Comparison of ENCODE assay signal across 18 mouse cellular contexts in the genomic region with DNA sequence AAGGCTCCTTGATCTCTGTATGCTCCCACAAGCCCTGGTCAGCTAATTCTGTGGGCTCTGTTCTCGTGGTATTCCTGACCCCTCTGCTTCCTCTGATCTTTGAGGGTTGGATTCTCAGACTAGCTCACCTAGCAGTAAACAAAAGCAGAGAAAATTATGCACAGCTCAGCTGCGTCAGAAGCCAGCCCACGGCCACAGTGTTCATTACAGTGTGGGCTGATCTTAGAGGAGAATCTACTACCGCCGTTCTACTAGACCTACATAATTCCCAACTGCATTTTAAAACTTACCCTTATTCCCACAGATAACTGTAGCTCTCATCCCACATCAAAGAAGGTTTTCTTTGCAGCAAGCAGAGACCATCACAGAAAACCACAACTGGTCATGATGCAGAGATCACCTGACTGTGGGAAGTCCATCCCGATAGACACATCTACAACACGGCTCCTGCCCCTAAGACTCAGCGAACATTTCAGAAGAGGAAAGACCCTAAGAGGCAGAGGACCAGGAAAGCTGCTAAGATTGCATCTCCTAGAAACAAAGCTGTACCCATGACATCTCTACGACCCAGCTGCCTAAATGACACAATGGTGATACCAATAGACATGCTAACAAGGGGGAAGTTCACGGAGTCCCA. TPM values are rescaled to one million over a fixed set of nuclear protein-coding genes. Genes with fewer than 3 reads are reported as not detected.
DNase-seq lines count a peak whose midpoint lies in the region; ATAC-seq and TF ChIP-seq lines count a peak whose summit lies in the region.
"Had no signal": no experiment of that assay in that cellular context is flagged by ENCODE, and none has a peak within 500 bp of the region (broad histone marks: within the 10 kb centered on the region; RNA-seq: fewer than 3 reads in every experiment).

No protein-coding gene starts in this region.

- no peak overlapping the region for H3K4me2 ChIP-seq in hindbrain, embryonic 11.5 days (replicated peaks; ENCODE audit: low read depth, low read length)
- H3K4me2 ChIP-seq in midbrain, embryonic 14.5 days (ENCODE audit: low read length), result no peak overlapping the region
- H3K4me2 ChIP-seq in midbrain, embryonic 11.5 days, result no peak overlapping the region
- H3K4me2 ChIP-seq in liver, postnatal 0 days (ENCODE audit: low read depth, low read length), result no peak overlapping the region
- H3K4me2 ChIP-seq: heart, embryonic 11.5 days had no signal

- no peak for TF ChIP-seq CTCF in liver, postnatal 0 days (IDR thresholded peaks at IDR 0.05; ENCODE audit: low read depth)

- no peak overlapping the region for H3K4me3 ChIP-seq in hindbrain, embryonic 10.5 days
- no peak overlapping the region for H3K4me3 ChIP-seq in hindbrain, embryonic 11.5 days (ENCODE audit: low read depth, low read length)
- H3K4me3 ChIP-seq in midbrain, embryonic 14.5 days (replicated peaks; ENCODE audit: low read depth, low read length), result no peak overlapping the region
- H3K4me3 ChIP-seq in midbrain, embryonic 11.5 days (ENCODE audit: low read depth, low read length), result no peak overlapping the region
- H3K4me3 ChIP-seq in liver, postnatal 0 days (ENCODE audit: low read depth, low read length), result no peak overlapping the region
- H3K4me3 ChIP-seq: erythroblast, embryonic 14.5 days had no signal

- peaks cover 66% of the 10 kb centered on the region for H3K4me1 ChIP-seq in hindbrain, embryonic 10.5 days (replicated peaks)
- no peaks in the 10 kb centered on the region for H3K4me1 ChIP-seq in hindbrain, embryonic 11.5 days (replicated peaks; ENCODE audit: control insufficient read depth, insufficient read depth, low read length)
- H3K4me1 ChIP-seq in midbrain, embryonic 14.5 days (ENCODE audit: control insufficient read depth, insufficient read depth, low read length), result peaks cover 14% of the 10 kb centered on the region
- peaks cover 3% of the 10 kb centered on the region; the same call in 1 of the 2 replicates for H3K4me1 ChIP-seq in midbrain, embryonic 11.5 days (ENCODE audit: control insufficient read depth, insufficient read depth, low read length)
- peaks cover 55% of the 10 kb centered on the region for H3K4me1 ChIP-seq in liver, postnatal 0 days (ENCODE audit: insufficient read depth)

- H3K9me3 ChIP-seq in hindbrain, embryonic 10.5 days, result no peaks in the 10 kb centered on the region
- no peaks in the 10 kb centered on the region for H3K9me3 ChIP-seq in hindbrain, embryonic 11.5 days (ENCODE audit: control insufficient read depth, low read length)
- no peaks in the 10 kb centered on the region for H3K9me3 ChIP-seq in midbrain, embryonic 14.5 days (ENCODE audit: control insufficient read depth, low read length)
- H3K9me3 ChIP-seq in midbrain, embryonic 11.5 days (ENCODE audit: control insufficient read depth, low read length), result no peaks in the 10 kb centered on the region
- H3K9me3 ChIP-seq in liver, postnatal 0 days (ENCODE audit: low read length), result no peaks in the 10 kb centered on the region

- TF ChIP-seq EP300 in liver, postnatal 0 days (IDR thresholded peaks at IDR 0.05; ENCODE audit: low read depth), result no peak

- H3K36me3 ChIP-seq in hindbrain, embryonic 10.5 days, result no peaks in the 10 kb centered on the region
- no peaks in the 10 kb centered on the region for H3K36me3 ChIP-seq in hindbrain, embryonic 11.5 days (ENCODE audit: control insufficient read depth, insufficient read depth, low read length)
- no peaks in the 10 kb centered on the region for H3K36me3 ChIP-seq in midbrain, embryonic 14.5 days (ENCODE audit: control insufficient read depth, insufficient read depth, low read length)
- no peaks in the 10 kb centered on the region for H3K36me3 ChIP-seq in midbrain, embryonic 11.5 days (ENCODE audit: control insufficient read depth, insufficient read depth, low read length)
- no peaks in the 10 kb centered on the region for H3K36me3 ChIP-seq in liver, postnatal 0 days (replicated peaks; ENCODE audit: insufficient read depth, low read length)

- no peaks in the 10 kb centered on the region for H3K27me3 ChIP-seq in hindbrain, embryonic 10.5 days (ENCODE audit: insufficient read depth, poor library complexity, severe bottlenecking)
- H3K27me3 ChIP-seq in hindbrain, embryonic 11.5 days (ENCODE audit: control insufficient read depth, insufficient read depth, low read length), result no peaks in the 10 kb centered on the region
- H3K27me3 ChIP-seq in midbrain, embryonic 14.5 days (ENCODE audit: control insufficient read depth, insufficient read depth, low read length), result no peaks in the 10 kb centered on the region
- H3K27me3 ChIP-seq in midbrain, embryonic 11.5 days (ENCODE audit: control insufficient read depth, insufficient read depth, low read length), result no peaks in the 10 kb centered on the region
- H3K27me3 ChIP-seq in liver, postnatal 0 days (ENCODE audit: insufficient read depth, low read length), result no peaks in the 10 kb centered on the region
- H3K27me3 ChIP-seq: Patski had no signal

- H3K27ac ChIP-seq in hindbrain, embryonic 10.5 days, result peak overlapping the region; percentile 67
- no peak overlapping the region for H3K27ac ChIP-seq in hindbrain, embryonic 11.5 days (ENCODE audit: low read depth, low read length)
- no peak overlapping the region for H3K27ac ChIP-seq in midbrain, embryonic 14.5 days (replicated peaks; ENCODE audit: low read depth, low read length)
- H3K27ac ChIP-seq in midbrain, embryonic 11.5 days (ENCODE audit: low read depth, low read length), result no peak overlapping the region
- H3K27ac ChIP-seq in liver, postnatal 0 days (ENCODE audit: low read depth), result peak overlapping the region; percentile 7; the same call in 1 of the 2 replicates
- H3K27ac ChIP-seq: liver, embryonic 14.5 days had no signal

- no peak overlapping the region for H3K9ac ChIP-seq in hindbrain, embryonic 11.5 days (ENCODE audit: low read depth, low read length)
- H3K9ac ChIP-seq in midbrain, embryonic 14.5 days (replicated peaks; ENCODE audit: low read length), result no peak overlapping the region
- H3K9ac ChIP-seq in midbrain, embryonic 11.5 days (ENCODE audit: low read length), result no peak overlapping the region
- H3K9ac ChIP-seq in liver, postnatal 0 days (replicated peaks), result no peak overlapping the region
- H3K9ac ChIP-seq: liver, embryonic 14.5 days had no signal

- no peak for ATAC-seq in hindbrain, embryonic 11.5 days (ENCODE audit: low FRiP score)
- ATAC-seq in midbrain, embryonic 14.5 days (ENCODE audit: low FRiP score, low TSS enrichment), result 0 out of 2 replicates have a peak, but pooled peaks have one; percentile 15
- ATAC-seq in midbrain, embryonic 11.5 days (ENCODE audit: low FRiP score), result no peak
- ATAC-seq in liver, postnatal 0 days, result no peak
- ATAC-seq: activated CD4-positive, CD25-positive, alpha-beta regulatory T cell, adult 4 months; intestine, embryonic 16.5 days; Patski had no signal

- WGBS in hindbrain, embryonic 10.5 days, result 73% methylated on average over 10 of the region's 10 CpGs
- WGBS in hindbrain, embryonic 11.5 days, result 80% methylated on average over 10 of the region's 10 CpGs
- 66% methylated on average over 10 of the region's 10 CpGs for WGBS in midbrain, embryonic 14.5 days
- WGBS in midbrain, embryonic 11.5 days, result 80% methylated on average over 10 of the region's 10 CpGs
- WGBS in liver, postnatal 0 days (ENCODE audit: insufficient replicate concordance), result 67% methylated on average over 10 of the region's 10 CpGs

- no peak for DNase-seq in hindbrain, embryonic 10.5 days (ENCODE audit: low spot score)
- DNase-seq in hindbrain, embryonic 11.5 days (ENCODE audit: low spot score), result no peak
- DNase-seq in midbrain, embryonic 14.5 days, result no peak
- no peak for DNase-seq in midbrain, embryonic 11.5 days (ENCODE audit: low spot score, missing footprints)
- DNase-seq in brain, adult 2 months (ENCODE audit: low read depth, low spot score), result peak; percentile 59
- DNase-seq in liver, postnatal 0 days, result no peak
- DNase-seq in kidney, postnatal 10 days, result no peak
- no peak for DNase-seq in lung, adult 18-20 months
- DNase-seq: adrenal gland, postnatal 14 days; cerebellum, adult 2 months; gastrocnemius, postnatal 25 days; heart, postnatal 14 days had no signal

RNA-seq across cellular contexts. Expression of a gene that starts 49.8 kb away (rescaled TPM):
- 80.4 and 85.0 TPM in 2 replicates for polyA plus RNA-seq in hindbrain, embryonic 10.5 days (2016; fragmentation: Nextera tagmentation; extraction: Ambion mirVana)
- polyA plus RNA-seq in hindbrain, embryonic 11.5 days (2014; fragmentation: Nextera tagmentation; extraction: Ambion mirVana), result 85.5 and 103 TPM in 2 replicates
- 122 and 132 TPM in 2 replicates for polyA plus RNA-seq in midbrain, embryonic 14.5 days (2014; fragmentation: Nextera tagmentation; extraction: Ambion mirVana)
- polyA plus RNA-seq in midbrain, embryonic 11.5 days (2014; fragmentation: Nextera tagmentation; extraction: Ambion mirVana), result 85.1 and 91.9 TPM in 2 replicates
- polyA plus RNA-seq in liver, postnatal 0 days (2015; fragmentation: Nextera tagmentation; extraction: Ambion mirVana), result 25.6 and 26.4 TPM in 2 replicates

Comparison
In these comparisons a context has a peak if more than half of its experiments do, and no peak if none do; other contexts are left out.
1. H3K27ac ChIP-seq: peak in hindbrain, embryonic 10.5 days (single experiment) and liver, postnatal 0 days (single experiment); none in hindbrain, embryonic 11.5 days (single experiment), midbrain, embryonic 14.5 days (single experiment) and midbrain, embryonic 11.5 days (single experiment).